Mouse (Mus musculus): ENCODE results near the gene Pabpn1.

Gene Pabpn1

GRCm38 (mm10) chr14:54893651-54894181 lies 1.4 kb downstream of the Pabpn1 start:
- peak; percentile 100 for DNase-seq (ENCODE audit: low spot score)

DNA sequence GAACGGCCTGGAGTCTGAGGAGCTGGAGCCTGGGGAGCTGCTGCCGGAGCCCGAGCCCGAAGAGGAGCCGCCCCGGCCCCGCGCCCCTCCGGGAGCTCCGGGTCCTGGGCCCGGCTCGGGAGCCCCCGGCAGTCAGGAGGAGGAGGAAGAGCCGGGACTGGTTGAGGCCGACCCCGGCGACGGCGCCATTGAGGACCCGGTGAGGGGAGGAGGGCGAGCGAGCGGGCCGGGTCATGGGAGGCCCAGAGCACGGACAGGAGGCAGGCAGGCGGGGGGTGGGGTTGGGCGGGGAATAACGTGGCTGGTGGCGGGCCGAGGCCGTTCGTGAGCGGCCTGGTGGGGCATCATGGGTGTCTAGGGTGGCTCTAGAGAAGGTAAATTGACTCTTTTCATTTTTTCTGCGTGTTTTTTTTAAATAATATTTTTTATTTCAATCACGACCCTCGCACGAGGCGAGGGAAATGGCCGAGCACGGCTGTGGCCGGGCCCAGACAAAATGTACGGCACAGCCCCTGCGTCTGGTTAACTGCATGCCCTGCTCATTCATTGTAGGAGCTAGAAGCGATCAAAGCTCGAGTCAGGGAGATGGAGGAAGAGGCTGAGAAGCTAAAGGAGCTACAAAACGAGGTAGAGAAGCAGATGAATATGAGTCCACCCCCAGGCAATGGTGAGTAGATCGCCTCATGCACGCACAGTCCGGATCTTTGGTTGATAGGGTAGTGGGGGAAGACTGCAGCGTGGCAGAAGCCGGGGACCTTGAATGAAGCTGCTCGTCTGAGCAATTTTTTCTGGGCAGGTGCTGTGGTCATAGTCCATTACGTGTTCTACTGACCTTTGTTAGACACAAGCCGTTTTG lies 2.2 kb downstream of the Pabpn1 start:
- peak; percentile 52 for DNase-seq (ENCODE audit: low spot score)

GRCm38 (mm10) chr14:54897445-54897844 lies 5.1 kb downstream of the Pabpn1 start:
- no peak for DNase-seq (ENCODE audit: low spot score)

GRCm38 (mm10) chr14:54900383-54900782 lies 8.1 kb downstream of the Pabpn1 start:
- DNase-seq (ENCODE audit: low spot score) = peak; percentile 94

GRCm38 (mm10) chr14:54903641-54904040 lies 11.3 kb downstream of the Pabpn1 start:
- no peak for DNase-seq (ENCODE audit: low spot score)

DNA sequence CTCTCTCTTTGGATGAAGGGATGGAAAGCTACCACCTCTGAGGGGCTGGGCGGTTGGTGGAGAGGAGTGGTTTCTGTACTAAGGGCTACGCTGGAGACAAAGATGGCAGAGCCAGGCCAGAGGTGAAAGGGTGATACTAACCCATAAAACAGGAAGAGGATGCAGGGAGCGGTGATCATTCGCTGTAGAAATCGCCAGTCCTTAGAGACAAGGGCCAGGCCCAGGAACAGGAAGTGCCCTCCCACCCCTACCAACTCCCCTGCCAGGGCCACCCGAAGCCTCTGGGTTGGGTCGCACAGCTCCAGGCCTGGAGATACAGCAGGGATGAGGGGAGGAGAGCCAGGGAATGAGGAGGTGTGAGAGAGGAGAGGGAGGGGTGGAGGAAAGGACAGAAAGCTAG lies 16.4 kb downstream of the Pabpn1 start:
- no peak for DNase-seq (ENCODE audit: low spot score)

DNA sequence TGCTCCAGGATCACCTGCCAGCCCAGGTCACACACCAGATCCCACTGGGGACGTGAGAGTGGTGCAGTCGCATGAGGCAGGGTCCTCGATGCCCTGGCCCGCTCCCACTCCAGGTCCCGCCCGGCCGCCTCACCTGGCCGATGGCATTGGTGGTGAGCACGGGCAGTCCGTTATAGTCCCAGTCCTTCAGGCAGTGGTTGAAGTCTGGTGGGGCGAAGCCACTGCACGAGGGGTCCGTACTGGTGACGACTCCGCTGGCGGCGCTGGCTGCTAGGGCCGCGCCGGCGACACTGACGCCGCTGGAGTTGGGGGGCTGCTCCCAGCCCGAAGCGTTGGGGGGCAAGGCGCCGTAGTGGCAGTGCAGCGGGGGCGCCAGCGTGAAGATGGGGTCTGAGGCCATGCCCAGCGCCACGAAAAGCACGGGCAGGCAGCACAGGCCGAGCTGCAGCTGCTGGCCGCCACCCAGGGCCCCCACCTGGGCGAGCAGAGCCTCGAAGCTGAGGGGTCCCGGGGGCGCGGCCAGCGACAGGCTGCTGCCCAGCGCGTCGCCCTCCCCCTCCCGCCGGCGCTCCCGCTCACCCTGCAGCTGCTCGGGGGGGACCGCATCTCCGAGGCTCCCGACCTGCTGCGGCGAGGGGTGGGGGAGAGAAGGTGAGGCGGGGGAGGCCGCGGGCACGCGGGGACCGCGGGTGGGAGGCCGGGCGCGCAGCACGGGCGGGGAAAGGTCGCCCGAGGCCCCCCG lies 20.0 kb downstream of the Pabpn1 start:
- no peak for DNase-seq (ENCODE audit: low spot score)

GRCm38 (mm10) chr14:54912886-54913285 lies 20.6 kb downstream of the Pabpn1 start, which contains the start of gene Slc22a17:
TSS of gene Slc22a17 (minus strand) at chr14:54913132.
- peak; percentile 91 for DNase-seq (ENCODE audit: low spot score)

DNA sequence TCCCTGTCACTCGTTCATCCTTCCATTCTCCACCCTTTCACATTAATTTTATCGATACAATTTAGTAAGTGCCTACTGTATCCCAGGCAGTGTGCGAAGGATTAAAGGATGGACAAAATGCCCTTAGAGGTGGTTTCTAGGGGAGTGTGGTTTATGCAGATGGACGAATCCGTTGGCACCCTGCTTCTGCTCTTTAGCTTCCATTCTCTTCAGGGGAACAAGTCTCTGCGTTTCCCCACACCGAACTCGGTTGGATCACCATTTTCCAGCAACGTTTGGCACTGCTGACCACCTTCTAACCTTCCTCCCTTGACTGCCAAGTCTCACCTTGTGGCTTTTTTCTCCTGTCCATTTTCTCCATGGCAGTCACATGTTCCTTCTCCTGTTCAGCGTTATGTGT lies 21.0 kb downstream of the Pabpn1 start:
- no peak for DNase-seq (ENCODE audit: low spot score)

DNA sequence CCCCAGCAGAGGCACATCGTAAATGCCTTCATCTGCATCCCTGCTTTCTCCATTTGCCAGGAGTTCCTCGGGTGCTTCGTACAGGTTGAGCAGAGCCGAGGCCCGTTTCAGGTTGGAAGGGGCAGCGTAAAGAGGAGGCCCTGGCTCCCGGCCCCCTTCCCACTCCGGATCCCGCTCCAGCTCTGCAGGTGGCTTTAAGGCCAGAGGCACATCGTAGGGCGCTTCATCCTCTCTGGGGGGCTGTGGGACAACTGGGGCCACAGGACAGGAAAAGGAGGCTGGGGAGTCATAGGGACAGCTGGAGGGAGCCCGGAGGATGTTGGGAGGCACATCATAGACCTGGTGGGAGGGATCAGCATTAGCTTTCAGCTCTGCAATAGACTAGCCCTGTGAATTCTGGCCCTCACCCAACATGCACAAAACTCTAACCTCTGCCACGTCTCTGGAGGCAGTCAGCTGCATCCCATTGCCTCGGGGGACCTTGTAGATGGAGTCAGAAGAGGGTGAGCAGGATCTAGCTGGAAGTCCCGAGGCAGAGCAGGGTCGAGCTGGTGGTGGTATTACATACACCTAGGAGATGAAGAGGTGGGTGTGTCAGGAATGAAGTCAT lies 27.9 kb downstream of the Pabpn1 start:
- no peak for DNase-seq (ENCODE audit: low spot score)

- DNase-seq (ENCODE audit: low spot score) = peak; percentile 84
Measured at GRCm38 (mm10) chr14:54924641-54925348, 32.5 kb downstream of the Pabpn1 start.

DNA sequence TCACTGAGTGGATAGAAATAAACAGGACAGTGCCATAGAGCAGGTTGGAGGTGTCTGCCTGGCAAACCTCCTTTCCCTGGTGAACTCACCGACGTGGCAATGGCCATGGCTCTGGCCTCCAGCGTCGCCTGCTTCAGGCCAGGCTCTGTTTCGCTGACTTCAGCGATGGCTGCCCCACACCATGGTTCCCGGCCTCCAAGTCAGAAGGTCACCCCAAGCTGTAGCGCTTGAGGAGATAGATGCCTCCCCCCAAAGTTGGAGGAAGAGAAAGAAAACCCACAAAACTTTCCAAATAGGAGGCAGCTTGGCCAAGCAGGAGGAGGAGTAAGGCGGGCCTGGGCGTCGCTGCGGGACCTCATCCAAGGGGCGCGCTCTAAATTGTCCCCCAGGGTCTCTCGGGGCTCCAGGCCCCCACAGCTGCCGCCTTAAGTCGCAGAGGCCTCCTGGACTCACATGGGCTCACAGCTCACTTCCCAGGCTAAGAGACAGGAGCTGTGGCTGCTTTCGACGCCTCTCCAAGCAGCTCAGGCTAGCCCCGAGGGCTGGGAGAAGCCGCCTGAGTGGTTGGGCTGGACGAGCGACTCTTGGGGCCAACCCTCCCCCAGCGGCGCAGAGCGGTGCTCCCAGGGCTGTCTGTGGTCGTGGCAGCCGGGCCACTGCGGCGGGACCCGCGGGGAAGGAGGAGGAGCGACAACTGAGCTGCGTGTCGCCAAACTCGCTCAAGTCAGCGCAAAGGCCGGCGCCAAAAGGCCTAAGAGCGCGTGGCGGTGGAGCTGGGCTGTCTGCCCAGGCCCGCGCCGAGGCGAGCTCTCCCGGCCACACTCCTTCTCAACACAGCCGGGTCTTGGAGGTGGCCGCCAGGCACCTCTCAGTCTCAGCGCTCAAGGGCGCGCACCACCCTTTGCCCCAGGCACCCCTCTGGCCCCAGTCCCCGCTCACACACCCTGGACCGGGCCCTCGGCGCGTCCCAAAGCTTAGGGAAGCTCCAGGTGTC lies 33.3 kb downstream of the Pabpn1 start, which contains the start of gene Efs:
Gene Efs (minus strand): TSS at position 778 of the 994 bp plus-strand sequence.
- DNase-seq (ENCODE audit: low spot score) = peak; percentile 77

- DNase-seq (ENCODE audit: low spot score) = peak; percentile 94
Measured at GRCm38 (mm10) chr14:54926401-54927158, 34.3 kb downstream of the Pabpn1 start.

- no peak for DNase-seq (ENCODE audit: low spot score)
Measured at GRCm38 (mm10) chr14:54927296-54927695, 35.0 kb downstream of the Pabpn1 start.

DNA sequence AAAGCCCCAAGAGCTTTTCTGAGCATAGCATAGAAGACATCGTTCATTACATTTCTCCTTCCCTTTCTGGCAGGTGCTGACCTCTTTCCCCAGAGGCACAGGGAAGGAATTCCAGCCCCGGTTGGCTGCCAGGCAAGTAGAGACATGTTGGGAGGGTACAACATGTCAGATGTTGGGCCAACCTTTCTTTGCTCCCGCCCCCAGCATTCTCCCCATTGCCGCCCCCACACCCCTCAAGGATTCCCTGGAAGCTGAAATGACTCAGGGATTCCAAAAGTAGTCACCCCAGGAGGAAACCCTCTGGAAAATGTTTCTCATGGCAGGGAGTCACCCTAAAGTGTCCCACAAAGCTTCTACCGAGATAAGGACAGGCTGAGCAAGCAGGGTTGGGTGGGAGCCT lies 37.5 kb downstream of the Pabpn1 start:
- no peak for DNase-seq (ENCODE audit: low spot score)

- no peak for DNase-seq (ENCODE audit: low spot score)
Measured at GRCm38 (mm10) chr14:54930431-54930830, 38.1 kb downstream of the Pabpn1 start.

GRCm38 (mm10) chr14:54932645-54933150 lies 40.4 kb downstream of the Pabpn1 start, which contains the start of gene Il25:
TSS of gene Il25 (plus strand) at chr14:54932695.
- DNase-seq (ENCODE audit: low spot score) = no peak

DNA sequence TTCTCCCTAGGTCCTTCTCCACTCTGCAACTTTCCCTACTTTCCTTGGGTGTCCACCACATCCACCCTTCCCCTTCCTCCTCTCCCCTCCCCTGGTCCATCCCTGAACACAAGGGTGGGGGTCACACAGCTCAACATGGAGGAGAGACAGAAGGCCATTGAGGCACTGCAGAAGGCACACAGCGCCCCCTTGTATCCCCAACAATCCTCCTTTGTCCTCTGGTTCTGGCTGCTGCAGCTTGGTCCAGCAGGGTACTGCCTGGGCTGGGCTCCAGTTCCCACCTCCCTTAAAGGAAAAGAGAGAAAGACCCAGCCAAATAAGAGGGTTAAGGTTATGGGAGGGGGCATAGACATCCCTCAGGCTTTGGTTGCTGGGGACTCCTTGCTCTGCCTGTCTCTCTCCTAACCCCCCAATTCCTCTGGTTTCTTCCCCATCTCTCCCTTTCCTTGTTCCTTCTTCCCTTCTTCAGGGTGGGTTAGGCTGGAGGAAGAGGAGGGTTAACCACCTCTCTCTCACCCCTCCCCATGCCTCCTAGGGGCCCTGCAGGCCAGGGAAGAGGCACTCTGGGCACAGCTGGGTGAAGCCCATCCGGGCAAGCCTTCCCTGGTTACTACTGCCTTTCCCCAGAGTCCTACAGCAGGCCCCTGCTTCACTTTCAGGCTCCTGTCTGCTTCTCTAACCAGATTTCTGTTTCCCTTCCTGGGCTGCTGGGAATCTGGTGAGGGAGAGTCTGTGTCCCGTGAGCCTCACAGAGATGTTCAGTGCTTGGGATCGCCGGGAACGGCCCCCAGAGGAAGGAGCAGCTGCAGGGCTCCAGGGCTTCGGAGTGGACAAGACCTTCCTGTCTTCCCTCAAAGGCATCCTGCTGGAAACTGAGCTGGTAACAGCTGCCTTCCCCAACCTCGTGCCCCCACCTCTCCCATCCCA lies 43.9 kb downstream of the Pabpn1 start, which contains the start of gene Cmtm5:
Gene Cmtm5 (plus strand): TSS at position 358 of the 927 bp plus-strand sequence.
- DNase-seq (ENCODE audit: low spot score) = peak; percentile 18

All from embryo, embryonic 10.5 days (tissue).